Mouse (Mus musculus) erythroid progenitor cell, adult 5-6 weeks (primary cell): ENCODE measurements around the gene Plxnc1. TPM values are rescaled to one million over a fixed set of nuclear protein-coding genes. Genes with fewer than 3 reads are reported as not detected.

ENCODE experiments used
- ATAC-seq: replicated peaks from 2 replicates; pipeline ENCODE4 v1.8.0; 2016; ENCODE audit warnings: moderate number of reproducible peaks, mild to moderate bottlenecking, moderate TSS enrichment, inconsistent platforms; ENCODE audit not compliant: poor library complexity, low FRiP score, severe bottlenecking
- total RNA-seq, 2 experiments: library from RNA; stranded (forward) in 1 of 2; stranded (reverse) in 1 of 2; fragments of 150-400 nt in 1 of 2; fragments of 186-747, 209-891 nt in 1 of 2; gene quantifications; 2 replicates each; pipeline versions ENCODE4 v1.2.3 to v1.2.4; 2015 to 2017; ENCODE audit warnings: low replicate concordance in 2 of 2

Plxnc1 gene
- total RNA-seq, 2 experiments from 2014 or later: 8.7 to 18.4 TPM

GRCm38 (mm10) chr10:94895876-94896275 lies 48.8 kb downstream of the Plxnc1 start:
- no peak for ATAC-seq

GRCm38 (mm10) chr10:94889735-94890134 lies 54.9 kb downstream of the Plxnc1 start:
- no peak for ATAC-seq

GRCm38 (mm10) chr10:94883216-94883615 lies 61.4 kb downstream of the Plxnc1 start:
- ATAC-seq: no peak

GRCm38 (mm10) chr10:94871506-94871905 lies 73.1 kb downstream of the Plxnc1 start:
- no peak for ATAC-seq

- 0 out of 2 replicates have a peak, but pooled peaks have one; percentile 54 for ATAC-seq
These were observed 73.5 kb downstream of the Plxnc1 start for GRCm38 (mm10) chr10:94871102-94871501.

DNA sequence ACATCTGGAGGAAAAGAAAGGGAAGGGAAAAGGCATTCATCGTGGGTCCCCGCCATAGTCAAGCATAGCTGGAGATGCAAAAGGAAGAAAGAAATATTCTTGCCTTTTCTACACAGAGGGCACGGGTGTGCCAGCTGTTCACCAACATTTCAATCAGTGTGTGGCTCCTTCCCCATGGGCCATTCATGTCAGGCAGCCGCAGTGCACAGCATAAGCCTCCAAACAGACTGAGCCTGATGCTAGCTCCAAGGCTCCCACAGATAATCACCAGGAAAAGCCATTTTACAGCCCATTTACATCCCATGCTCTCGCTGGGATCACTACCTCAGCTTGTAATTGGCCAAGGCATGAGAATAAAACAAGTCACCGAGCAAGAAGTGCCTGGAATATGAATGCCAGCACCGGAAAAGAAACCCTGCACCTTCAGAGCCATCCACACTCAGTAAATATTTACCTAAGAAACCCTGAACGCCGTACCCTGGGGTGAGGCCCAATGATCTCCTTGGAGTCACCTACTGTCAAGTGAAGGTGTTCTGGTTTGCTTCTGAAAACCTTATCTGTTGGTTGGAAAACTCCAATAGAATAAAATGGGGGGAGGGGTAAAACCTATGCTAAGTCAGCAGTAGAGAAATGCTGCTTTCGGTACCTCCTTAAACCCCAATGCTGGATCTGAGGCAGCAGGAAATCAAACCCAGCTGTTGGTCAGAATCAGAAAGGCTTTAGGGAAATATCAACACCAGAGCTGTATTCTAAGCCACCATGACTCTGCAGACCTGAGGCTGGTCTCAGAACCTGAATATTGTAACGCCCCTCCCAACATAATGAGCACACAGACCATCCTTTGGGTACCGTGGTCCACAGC lies 77.4 kb downstream of the Plxnc1 start:
- ATAC-seq: no peak

- no peak for ATAC-seq
These were observed 79.4 kb downstream of the Plxnc1 start for GRCm38 (mm10) chr10:94865206-94865605.

- ATAC-seq: no peak
These were observed 80.3 kb downstream of the Plxnc1 start for GRCm38 (mm10) chr10:94864199-94864928.

- ATAC-seq: no peak
These were observed 81.4 kb downstream of the Plxnc1 start for GRCm38 (mm10) chr10:94863251-94863650.

DNA sequence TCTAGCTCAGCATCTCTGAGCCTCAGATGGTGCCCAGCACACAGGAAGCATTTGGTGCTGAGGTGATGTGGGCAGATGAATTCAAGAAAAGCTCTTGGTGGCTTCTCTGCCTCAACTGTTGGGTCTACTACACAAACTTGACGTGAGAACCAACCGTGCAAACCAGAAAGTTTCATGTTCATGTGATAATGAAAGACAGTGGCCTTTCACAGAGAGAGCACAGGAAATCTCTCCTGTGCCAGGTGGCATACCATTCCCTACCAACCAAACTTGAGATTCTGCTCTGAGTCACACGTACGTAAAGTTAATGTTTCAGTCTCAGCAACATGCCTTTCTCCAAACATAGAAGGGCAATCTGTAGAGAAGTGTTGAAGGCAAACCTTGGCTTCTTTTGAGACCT lies 83.8 kb downstream of the Plxnc1 start:
- no peak for ATAC-seq

DNA sequence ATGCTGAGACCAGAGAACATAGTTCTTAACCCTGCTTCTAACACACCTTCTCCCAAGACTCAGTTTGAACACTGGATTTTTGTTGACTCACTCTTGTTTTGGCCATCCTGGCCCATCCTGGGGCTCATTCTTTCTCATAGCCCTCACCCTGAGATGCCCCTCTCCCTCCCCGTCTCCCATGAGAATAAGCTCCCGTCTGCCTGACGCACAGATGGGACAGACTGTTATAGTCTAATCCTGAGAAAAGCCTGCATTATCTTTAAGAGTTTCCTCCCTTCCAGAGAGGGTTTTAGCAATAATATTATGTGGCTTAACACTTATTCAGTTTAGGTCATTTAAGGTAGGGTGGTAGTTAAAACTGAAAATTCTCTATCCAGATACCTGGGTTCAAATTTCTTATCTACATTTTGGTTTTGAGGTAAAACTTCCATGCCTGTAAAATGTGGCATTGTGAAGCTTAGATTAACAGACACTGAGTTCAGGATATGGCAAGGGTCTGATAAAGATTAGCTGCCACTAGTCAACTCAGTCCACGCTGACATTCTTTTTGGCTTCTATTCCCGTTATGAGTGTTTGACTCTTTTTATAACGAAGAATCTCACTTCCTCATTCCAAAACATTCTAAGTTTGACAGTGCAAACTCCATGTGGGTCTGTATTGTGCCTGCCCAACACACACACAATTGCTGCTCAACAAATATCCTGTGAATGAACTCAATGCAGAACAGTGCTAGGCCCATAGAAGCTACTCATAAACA lies 86.2 kb downstream of the Plxnc1 start:
- peak; percentile 71 for ATAC-seq

DNA sequence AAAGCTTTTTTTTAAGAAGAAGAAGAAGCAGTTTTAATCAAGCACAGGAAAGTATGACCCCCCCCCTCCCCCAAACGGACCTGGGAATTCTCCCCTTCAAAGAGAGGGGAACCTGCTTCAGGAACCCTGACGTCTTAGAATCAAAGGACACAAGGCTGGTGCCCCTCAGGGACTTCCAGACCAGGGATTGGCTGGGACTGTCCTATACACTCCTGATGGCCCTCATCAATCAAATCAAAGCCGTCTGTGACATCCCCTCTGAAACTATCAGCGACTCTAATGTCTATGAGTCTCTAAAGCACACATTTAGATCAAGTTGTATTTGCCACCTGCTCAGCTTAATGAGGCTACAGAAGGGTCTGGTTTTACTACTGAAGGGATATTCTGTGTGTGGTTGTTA lies 94.1 kb downstream of the Plxnc1 start:
- no peak for ATAC-seq

- no peak for ATAC-seq
These were observed 94.7 kb downstream of the Plxnc1 start for GRCm38 (mm10) chr10:94849930-94850329.

GRCm38 (mm10) chr10:94849360-94849759 lies 95.3 kb downstream of the Plxnc1 start:
- no peak for ATAC-seq

- no peak for ATAC-seq
These were observed 96.3 kb downstream of the Plxnc1 start for GRCm38 (mm10) chr10:94848344-94848743.

DNA sequence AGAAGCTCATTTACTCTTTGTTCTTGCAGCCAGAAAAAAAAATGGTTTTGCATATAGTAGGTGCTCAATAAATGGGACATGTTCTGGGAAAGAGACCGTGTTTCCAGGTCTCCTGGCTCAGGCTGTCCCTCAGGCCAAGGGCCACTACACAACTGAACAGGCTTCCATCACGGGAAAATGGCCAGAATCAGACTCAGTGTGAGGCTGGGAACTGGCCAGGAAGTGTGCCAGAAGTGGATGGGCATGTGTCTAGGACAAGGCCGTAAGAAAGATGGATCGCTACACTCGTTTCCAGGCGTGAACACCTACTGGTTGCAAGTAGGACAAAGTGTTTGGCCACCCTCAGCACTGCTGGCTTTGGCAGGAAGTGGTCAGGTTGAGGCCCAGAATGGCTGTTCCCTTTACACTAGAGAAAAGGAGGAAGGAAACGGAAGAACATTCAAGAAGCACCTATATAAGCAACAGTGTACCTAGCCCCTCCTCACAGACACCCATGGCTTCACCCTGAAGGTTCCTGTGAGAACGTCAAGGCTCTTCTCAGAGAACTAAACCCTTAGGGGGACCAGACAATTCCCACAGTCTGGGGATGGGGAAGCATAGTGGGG lies 98.0 kb downstream of the Plxnc1 start:
- no peak for ATAC-seq

DNA sequence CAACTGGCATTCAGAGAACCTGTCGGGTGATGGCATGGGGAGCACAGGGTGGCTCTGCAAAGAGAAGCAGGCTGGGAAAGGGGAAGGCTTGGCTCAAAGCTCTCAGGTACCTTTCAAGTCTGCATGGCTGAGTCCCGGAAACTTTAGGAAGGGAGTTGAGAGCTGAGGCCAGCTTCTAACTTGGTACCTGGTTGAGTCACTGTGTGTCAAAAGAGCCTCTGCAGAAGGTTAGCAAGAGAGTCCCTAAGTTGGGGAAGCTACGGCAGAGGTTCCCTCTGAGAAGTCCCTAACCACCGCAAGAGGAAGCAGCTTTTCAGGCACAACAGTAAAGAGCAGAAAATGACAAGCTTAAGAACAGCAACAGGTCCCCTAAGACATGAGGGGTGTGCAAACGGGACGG lies 99.9 kb downstream of the Plxnc1 start:
- ATAC-seq: no peak

GRCm38 (mm10) chr10:94835874-94836273 lies 108.8 kb downstream of the Plxnc1 start:
- ATAC-seq: no peak

DNA sequence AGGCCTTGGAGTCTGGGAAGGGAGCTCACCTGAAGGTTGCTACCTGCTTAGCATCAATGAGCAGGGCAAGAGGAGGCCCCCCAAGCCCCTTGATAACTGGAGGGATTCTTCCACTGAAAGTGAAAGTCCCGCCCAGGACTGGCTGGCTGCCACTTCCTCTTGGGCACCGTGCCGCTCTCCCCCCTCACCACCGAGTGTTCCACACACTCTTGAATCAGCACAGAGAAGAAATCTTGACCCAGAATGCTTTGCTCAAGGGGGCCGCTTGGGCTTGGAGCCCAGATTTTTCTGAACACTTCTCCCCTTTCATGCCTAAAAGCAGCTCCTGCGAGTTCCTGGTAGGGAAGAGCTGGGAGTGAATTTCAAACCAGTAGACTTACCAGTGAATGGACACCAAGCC lies 115.2 kb downstream of the Plxnc1 start:
- ATAC-seq: 0 out of 2 replicates have a peak, but pooled peaks have one; percentile 17

DNA sequence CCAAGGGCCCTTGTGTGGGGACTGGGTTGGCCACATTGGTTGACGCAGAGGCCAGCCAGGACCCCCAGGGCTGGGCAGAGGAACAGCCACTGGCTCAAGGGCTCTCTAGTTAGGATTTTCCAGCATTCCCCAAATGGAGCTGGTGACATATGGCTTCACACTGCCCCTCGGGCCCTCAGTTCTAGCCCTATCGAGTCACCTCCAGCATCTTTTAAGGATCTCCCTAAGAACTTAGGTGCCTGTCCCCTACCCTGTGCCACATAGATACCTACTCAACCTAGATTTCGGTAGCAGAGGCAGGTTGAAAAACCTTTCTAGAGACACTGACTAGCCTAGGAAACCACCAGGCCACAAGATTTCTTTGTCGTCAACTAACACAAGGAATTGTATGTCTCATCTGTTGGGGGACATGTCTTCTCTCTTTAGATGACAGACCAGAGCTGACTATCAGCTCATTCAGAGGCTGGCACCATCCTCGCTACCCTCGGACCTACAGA lies 115.9 kb downstream of the Plxnc1 start:
- no peak for ATAC-seq
